Mouse (Mus musculus): ENCODE data around the gene 1700123O20Rik. TPM values are rescaled to one million over a fixed set of nuclear protein-coding genes. Genes with fewer than 3 reads are reported as not detected.

1700123O20Rik gene
- polyA plus RNA-seq (2015; fragmentation: Nextera tagmentation; extraction: Ambion mirVana) = 73.4 and 78.9 TPM in 2 replicates

DNA sequence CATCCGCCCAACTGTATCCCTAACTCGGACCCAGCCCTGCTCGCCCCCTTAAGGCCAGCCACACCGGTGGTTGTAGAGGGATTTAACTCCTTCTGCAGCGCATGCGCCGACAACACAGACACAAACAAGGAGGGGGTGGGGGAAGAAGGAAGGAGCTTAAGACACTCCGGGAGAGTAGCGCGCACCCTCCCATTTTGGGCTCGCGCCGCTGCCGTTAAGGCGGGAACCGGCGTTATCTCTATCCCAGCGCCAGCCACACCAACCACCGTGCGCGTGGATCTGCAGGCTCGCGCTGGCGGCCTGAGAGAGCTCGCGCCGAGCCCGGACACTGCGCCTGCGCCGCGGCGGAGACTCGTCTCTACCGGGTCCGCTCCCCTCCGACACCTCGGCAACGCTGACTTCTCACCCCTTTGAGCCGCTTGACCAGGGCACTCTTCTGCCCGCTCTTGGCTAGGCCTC is at the start of gene 1700123O20Rik:
1700123O20Rik (plus strand) TSS at position 154 of the 459 bp plus-strand sequence.
- peak within 1 kb of the TSS; percentile 86 for H3K4me2 ChIP-seq (ENCODE audit: low read depth, low read length)
- under 1% methylated on average over 41 of the region's 41 CpGs for WGBS
- H3K4me3 ChIP-seq (ENCODE audit: low read length) = peak within 1 kb of the TSS; percentile 89
- peaks cover 21% of the 10 kb centered on the region for H3K36me3 ChIP-seq (ENCODE audit: control insufficient read depth, insufficient read depth, low read length)
- peak within 1 kb of the TSS; percentile 99 for H3K9ac ChIP-seq (ENCODE audit: low read length)
- H3K27ac ChIP-seq (ENCODE audit: low read length) = peak within 1 kb of the TSS; percentile 96
- H3K9me3 ChIP-seq (ENCODE audit: control insufficient read depth, low read length) = no peaks in the 10 kb centered on the region
- peak; percentile 85 for ATAC-seq (ENCODE audit: low read depth)
- peaks cover 21% of the 10 kb centered on the region for H3K4me1 ChIP-seq (replicated peaks; ENCODE audit: control insufficient read depth, insufficient read depth, low read length)
- no peaks in the 10 kb centered on the region for H3K27me3 ChIP-seq (ENCODE audit: control insufficient read depth, insufficient read depth, low read depth, low read length)

DNA sequence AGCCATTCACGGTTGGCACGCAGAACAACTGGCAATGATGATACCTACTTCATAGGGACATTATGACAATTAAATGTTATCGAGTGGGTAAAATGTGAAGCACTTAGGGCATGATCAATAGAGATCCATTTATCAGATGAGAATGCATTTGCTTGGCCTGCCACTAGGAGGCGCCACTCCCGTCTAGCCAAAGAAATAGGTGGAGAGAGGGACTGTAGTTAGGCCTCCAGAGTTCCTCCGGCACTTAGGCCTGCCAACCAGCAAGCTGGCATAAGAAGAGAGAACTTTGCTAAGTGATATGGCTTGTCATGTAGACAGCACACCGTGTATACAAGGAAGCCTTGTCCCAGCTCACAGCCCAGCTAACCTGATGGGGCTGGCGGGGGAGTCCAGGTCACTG is 49.1 kb upstream of the 1700123O20Rik start:
- 52% methylated on average over 8 of the region's 8 CpGs for WGBS
- no peaks in the 10 kb centered on the region for H3K9me3 ChIP-seq (ENCODE audit: control insufficient read depth, low read length)
- H3K27me3 ChIP-seq (ENCODE audit: control insufficient read depth, insufficient read depth, low read depth, low read length) = no peaks in the 10 kb centered on the region
- H3K36me3 ChIP-seq (ENCODE audit: control insufficient read depth, insufficient read depth, low read length) = peaks cover 11% of the 10 kb centered on the region
- peaks cover 6% of the 10 kb centered on the region; the same call in 1 of the 2 replicates for H3K4me1 ChIP-seq (replicated peaks; ENCODE audit: control insufficient read depth, insufficient read depth, low read length)
- no peak overlapping the region for H3K27ac ChIP-seq (ENCODE audit: low read length)
- H3K9ac ChIP-seq (ENCODE audit: low read length) = no peak overlapping the region
- no peak overlapping the region for H3K4me3 ChIP-seq (ENCODE audit: low read length)
- ATAC-seq (ENCODE audit: low read depth) = no peak
- H3K4me2 ChIP-seq (ENCODE audit: low read depth, low read length) = no peak overlapping the region

DNA sequence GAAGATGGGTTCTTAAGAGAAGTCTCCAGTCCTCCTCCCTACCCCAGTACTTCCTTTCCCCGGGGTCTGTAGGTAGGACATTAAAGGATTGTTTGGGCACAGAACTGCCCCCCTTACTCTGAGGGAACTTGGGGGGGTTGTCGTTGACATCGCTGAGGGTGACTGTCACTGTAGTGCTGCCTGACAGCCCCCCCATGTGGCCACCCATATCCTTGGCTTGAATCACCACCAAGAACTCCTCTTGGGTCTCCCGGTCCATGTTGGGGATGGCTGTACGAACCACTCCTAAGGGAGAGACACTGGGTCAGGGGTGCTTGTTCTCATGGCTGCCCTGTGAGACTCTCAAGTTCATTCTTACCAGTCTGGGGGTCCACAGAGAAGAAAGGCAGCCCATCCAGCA is 47.8 kb upstream of the 1700123O20Rik start:
- no peak for ATAC-seq (ENCODE audit: low read depth)
- Histone ChIP-seq H3K27ac (ENCODE audit: low read length) (no peak overlapping the region), H3K4me2 (ENCODE audit: low read depth, low read length) (no peak overlapping the region), H3K4me3 (ENCODE audit: low read length) (no peak overlapping the region), H3K36me3 (ENCODE audit: control insufficient read depth, insufficient read depth, low read length) (peaks cover 4% of the 10 kb centered on the region; the same call in 1 of the 2 replicates), H3K9me3 (ENCODE audit: control insufficient read depth, low read length) (no peaks in the 10 kb centered on the region), H3K27me3 (ENCODE audit: control insufficient read depth, insufficient read depth, low read depth, low read length) (no peaks in the 10 kb centered on the region), H3K4me1 (replicated peaks; ENCODE audit: control insufficient read depth, insufficient read depth, low read length) (peaks cover 6% of the 10 kb centered on the region; the same call in 1 of the 2 replicates), H3K9ac (ENCODE audit: low read length) (no peak overlapping the region)
- WGBS = 60% methylated on average over 5 of the region's 5 CpGs

DNA sequence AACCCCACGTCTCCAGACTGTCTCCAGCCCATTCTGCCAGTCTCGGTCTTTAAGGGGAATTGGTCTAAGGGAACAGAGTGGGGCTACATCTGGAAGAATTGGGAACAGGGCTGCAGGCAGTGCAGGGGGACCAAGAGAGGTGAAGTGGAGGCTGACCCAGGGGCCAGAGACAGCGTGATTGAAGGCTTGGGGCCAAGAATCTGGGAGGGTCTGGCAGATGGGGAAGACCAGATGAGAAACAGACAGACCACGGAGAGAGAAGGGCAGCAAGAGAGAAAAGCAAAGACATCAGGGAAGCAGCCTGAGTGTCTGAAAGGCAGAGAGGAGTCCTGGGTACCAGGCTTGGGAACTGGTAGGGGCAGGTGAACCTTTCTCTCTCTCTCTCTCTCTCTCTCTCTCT is 45.9 kb upstream of the 1700123O20Rik start:
- H3K36me3 ChIP-seq (ENCODE audit: control insufficient read depth, insufficient read depth, low read length) = peaks cover 20% of the 10 kb centered on the region
- peak overlapping the region; percentile 26; the same call in 1 of the 2 replicates for H3K9ac ChIP-seq (ENCODE audit: low read length)
- 0 out of 2 replicates have a peak overlapping the region, but pooled peaks have one; percentile 0 for H3K4me3 ChIP-seq (ENCODE audit: low read length)
- H3K27me3 ChIP-seq (ENCODE audit: control insufficient read depth, insufficient read depth, low read depth, low read length) = no peaks in the 10 kb centered on the region
- H3K4me1 ChIP-seq (replicated peaks; ENCODE audit: control insufficient read depth, insufficient read depth, low read length) = peaks cover 6% of the 10 kb centered on the region; the same call in 1 of the 2 replicates
- H3K9me3 ChIP-seq (ENCODE audit: control insufficient read depth, low read length) = no peaks in the 10 kb centered on the region
- H3K4me2 ChIP-seq (ENCODE audit: low read depth, low read length) = peak overlapping the region; percentile 84
- 27% methylated on average over 4 of the region's 4 CpGs for WGBS
- no peak for ATAC-seq (ENCODE audit: low read depth)
- H3K27ac ChIP-seq (ENCODE audit: low read length) = no peak overlapping the region

DNA sequence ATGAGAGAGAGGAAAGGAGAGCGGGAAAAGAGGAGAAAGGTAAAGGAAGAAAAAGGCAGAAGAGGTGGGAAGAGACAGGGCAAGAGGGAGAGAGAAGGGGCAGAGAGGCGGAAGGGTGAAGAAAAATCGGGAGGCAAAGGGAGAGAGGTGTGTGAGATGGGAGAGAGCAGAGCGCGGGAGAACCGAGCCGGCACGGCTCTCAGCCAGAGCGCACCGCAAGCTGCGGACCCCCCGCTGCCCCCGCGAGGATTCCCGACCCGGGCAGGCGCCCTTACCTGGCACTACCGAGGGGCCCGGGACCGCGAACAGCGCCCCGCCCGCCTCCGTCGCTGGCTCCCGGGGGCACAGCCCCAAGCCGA is 45.1 kb upstream of the 1700123O20Rik start, which contains the start of gene Gm17606:
Gm17606 (plus strand) TSS at position 7 of the 359 bp plus-strand sequence.
- Histone ChIP-seq H3K36me3 (ENCODE audit: control insufficient read depth, insufficient read depth, low read length) (peaks cover 28% of the 10 kb centered on the region), H3K9ac (ENCODE audit: low read length) (peak within 1 kb of the TSS; percentile 75), H3K9me3 (ENCODE audit: control insufficient read depth, low read length) (no peaks in the 10 kb centered on the region), H3K27me3 (ENCODE audit: control insufficient read depth, insufficient read depth, low read depth, low read length) (no peaks in the 10 kb centered on the region), H3K4me1 (replicated peaks; ENCODE audit: control insufficient read depth, insufficient read depth, low read length) (peaks cover 6% of the 10 kb centered on the region; the same call in 1 of the 2 replicates), H3K4me3 (ENCODE audit: low read length) (peak within 1 kb of the TSS; percentile 58), H3K27ac (ENCODE audit: low read length) (0 out of 2 replicates have a peak within 1 kb of the TSS, but pooled peaks have one; percentile 41), H3K4me2 (ENCODE audit: low read depth, low read length) (peak within 1 kb of the TSS; percentile 84)
- WGBS = 1% methylated on average over 27 of the region's 28 CpGs
- no peak; the same call in 1 of the 2 replicates for ATAC-seq (ENCODE audit: low read depth)

DNA sequence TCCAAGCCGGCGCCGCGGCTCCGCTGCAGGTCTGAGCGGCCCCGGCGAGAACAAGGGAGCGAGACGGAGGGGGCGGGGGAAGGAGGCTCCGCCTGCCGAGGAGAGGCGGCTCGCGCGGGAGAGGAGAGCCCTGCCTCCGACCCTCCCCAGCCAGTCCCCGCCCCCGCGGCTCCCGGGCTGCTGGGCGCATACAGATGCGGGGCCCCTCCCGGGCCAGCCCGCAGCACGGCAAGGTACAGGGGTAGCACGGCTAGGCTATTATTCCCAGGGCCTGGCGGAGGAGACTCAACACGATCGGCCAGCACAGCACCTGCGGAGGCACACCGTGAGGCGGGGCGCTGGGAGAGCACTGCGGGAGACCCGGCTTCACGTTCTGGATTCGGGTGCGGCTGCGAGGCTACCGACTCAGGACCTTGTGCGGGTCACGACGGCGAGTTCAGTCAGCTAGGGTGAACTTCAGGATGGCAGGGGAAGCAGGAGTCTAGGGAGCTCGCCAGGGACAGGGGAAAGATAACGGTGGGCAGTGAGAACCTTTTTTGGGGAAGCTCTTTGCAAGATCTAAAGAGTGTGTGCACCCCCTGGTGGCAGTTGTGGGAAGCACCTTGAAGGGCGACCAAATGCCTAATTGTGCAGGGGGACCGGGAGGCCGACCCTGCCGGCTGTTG is 44.6 kb upstream of the 1700123O20Rik start, which contains the start of gene Cdh24:
Cdh24 (minus strand) TSS at position 60 of the 665 bp plus-strand sequence.
- peak; percentile 96 for ATAC-seq (ENCODE audit: low read depth)
- Histone ChIP-seq H3K27me3 (ENCODE audit: control insufficient read depth, insufficient read depth, low read depth, low read length) (no peaks in the 10 kb centered on the region), H3K4me3 (ENCODE audit: low read length) (peak within 1 kb of the TSS; percentile 58), H3K4me2 (ENCODE audit: low read depth, low read length) (peak within 1 kb of the TSS; percentile 84), H3K36me3 (ENCODE audit: control insufficient read depth, insufficient read depth, low read length) (peaks cover 33% of the 10 kb centered on the region), H3K27ac (ENCODE audit: low read length) (0 out of 2 replicates have a peak within 1 kb of the TSS, but pooled peaks have one; percentile 41), H3K9me3 (ENCODE audit: control insufficient read depth, low read length) (no peaks in the 10 kb centered on the region), H3K9ac (ENCODE audit: low read length) (peak within 1 kb of the TSS; percentile 75), H3K4me1 (replicated peaks; ENCODE audit: control insufficient read depth, insufficient read depth, low read length) (peaks cover 6% of the 10 kb centered on the region)
- WGBS = under 1% methylated on average over 43 of the region's 52 CpGs

DNA sequence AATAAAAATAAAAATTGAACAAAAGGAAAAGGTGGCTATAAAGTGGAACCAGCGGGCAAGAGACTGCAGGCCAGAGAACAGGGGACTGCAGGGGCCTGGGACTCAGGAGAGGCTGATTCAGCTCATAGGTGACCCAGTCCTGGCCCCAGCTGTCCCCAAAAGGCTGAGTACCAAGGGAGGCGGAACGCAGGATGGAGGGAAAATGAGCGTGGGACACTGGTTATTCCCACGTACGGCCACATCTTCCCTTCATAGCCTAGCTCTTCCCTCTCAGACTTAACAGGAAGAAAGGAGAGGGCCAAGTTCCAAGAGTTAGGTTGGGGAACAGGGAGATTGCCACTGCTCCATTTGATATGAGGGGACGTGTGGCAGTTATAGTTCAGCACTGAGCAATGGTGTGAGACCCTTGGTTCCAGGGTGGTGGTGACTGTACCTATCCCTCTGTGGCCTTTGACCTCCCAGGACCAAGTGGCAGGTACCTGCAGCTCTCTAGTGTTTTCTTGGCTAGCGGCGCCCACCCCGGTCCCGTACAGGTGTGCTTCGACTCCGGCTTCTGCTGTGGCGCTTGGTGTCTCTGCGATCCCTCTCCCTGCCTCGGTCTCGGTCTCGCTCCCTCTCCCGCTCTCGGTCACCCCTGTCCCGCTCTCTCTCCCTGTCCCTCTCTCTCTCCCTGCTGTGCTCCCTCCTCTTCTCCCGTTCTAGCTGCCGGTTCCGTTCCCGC is 43.6 kb upstream of the 1700123O20Rik start:
- Histone ChIP-seq H3K27ac (ENCODE audit: low read length) (no peak overlapping the region), H3K27me3 (ENCODE audit: control insufficient read depth, insufficient read depth, low read depth, low read length) (no peaks in the 10 kb centered on the region), H3K9ac (ENCODE audit: low read length) (no peak overlapping the region), H3K4me1 (replicated peaks; ENCODE audit: control insufficient read depth, insufficient read depth, low read length) (peaks cover 10% of the 10 kb centered on the region), H3K4me2 (ENCODE audit: low read depth, low read length) (no peak overlapping the region), H3K9me3 (ENCODE audit: control insufficient read depth, low read length) (no peaks in the 10 kb centered on the region), H3K36me3 (ENCODE audit: control insufficient read depth, insufficient read depth, low read length) (peaks cover 41% of the 10 kb centered on the region), H3K4me3 (ENCODE audit: low read length) (no peak overlapping the region)
- WGBS = 78% methylated on average over 24 of the region's 25 CpGs
- ATAC-seq (ENCODE audit: low read depth) = no peak

DNA sequence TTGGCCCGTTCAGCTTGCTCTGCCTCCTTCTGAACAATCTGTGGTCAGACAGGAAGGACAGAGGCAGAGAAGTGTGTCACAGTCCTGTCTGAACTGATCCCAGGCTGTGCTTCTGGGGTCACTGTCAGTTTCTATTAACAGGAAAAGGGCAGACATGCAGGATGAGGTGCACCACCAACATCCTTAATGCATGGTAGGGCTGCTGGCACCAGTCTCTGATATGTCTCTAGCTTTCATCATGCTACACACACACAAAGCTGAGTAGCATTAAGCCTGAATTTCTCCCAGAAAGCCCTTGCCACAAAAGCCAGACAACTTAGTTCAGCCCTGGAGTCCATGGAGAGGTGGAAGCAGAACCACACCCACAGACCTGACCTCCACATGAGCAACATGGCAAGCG is 43.0 kb upstream of the 1700123O20Rik start:
- H3K36me3 ChIP-seq (ENCODE audit: control insufficient read depth, insufficient read depth, low read length) = peaks cover 42% of the 10 kb centered on the region
- no peak overlapping the region for H3K9ac ChIP-seq (ENCODE audit: low read length)
- H3K27ac ChIP-seq (ENCODE audit: low read length) = no peak overlapping the region
- H3K4me1 ChIP-seq (replicated peaks; ENCODE audit: control insufficient read depth, insufficient read depth, low read length) = peaks cover 10% of the 10 kb centered on the region
- H3K4me2 ChIP-seq (ENCODE audit: low read depth, low read length) = no peak overlapping the region
- no peaks in the 10 kb centered on the region for H3K9me3 ChIP-seq (ENCODE audit: control insufficient read depth, low read length)
- no peaks in the 10 kb centered on the region for H3K27me3 ChIP-seq (ENCODE audit: control insufficient read depth, insufficient read depth, low read depth, low read length)
- 86% methylated on average over 2 of the region's 2 CpGs for WGBS
- no peak for ATAC-seq (ENCODE audit: low read depth)
- H3K4me3 ChIP-seq (ENCODE audit: low read length) = no peak overlapping the region

DNA sequence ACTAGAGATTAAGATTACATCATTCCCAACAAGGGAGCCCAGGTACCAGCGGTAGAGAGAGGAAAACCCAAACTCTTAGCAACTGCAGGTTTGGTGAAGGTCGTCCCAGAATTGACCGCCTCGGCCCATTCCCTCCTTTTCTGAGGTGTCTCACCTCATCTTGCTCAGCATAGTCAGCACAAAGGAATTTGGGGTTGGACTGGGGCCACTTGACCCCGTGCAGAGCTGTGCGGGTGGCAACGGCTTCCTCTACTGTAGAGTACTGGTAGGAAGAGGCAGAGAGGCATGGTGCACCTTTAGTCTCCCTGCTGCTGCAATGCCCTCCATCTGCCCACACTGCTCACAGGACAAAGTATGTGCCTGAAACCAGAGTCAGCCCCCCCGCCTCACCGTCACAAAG is 41.7 kb upstream of the 1700123O20Rik start:
- H3K27me3 ChIP-seq (ENCODE audit: control insufficient read depth, insufficient read depth, low read depth, low read length) = no peaks in the 10 kb centered on the region
- no peaks in the 10 kb centered on the region for H3K9me3 ChIP-seq (ENCODE audit: control insufficient read depth, low read length)
- H3K4me3 ChIP-seq (ENCODE audit: low read length) = no peak overlapping the region
- peaks cover 46% of the 10 kb centered on the region for H3K36me3 ChIP-seq (ENCODE audit: control insufficient read depth, insufficient read depth, low read length)
- ATAC-seq (ENCODE audit: low read depth) = no peak
- H3K9ac ChIP-seq (ENCODE audit: low read length) = no peak overlapping the region
- H3K4me1 ChIP-seq (replicated peaks; ENCODE audit: control insufficient read depth, insufficient read depth, low read length) = peaks cover 10% of the 10 kb centered on the region
- H3K27ac ChIP-seq (ENCODE audit: low read length) = no peak overlapping the region
- H3K4me2 ChIP-seq (ENCODE audit: low read depth, low read length) = no peak overlapping the region
- 75% methylated on average over 9 of the region's 9 CpGs for WGBS
